Mouse (Mus musculus): ENCODE data around the gene Mark1.

DNA sequence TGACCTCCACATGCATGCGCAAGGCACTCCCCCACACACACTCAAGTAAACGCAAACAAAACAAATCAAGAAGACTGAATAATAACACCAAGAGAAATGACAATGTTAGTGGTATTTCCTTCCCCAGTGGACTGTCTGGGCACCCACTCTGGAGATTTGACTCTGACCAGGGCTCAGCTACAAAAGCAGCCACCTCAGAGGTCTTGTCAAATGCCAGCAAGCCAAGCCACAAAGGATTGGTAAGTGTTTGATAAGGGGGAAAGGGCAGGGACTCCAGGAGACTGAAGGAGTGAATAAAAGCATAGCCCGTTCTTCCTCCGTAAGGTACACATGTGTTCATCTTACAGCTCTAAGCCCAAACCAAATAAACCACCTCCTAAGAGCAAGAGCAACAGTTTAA is 4.0 kb downstream of the Mark1 start:
- TF ChIP-seq CTCF (IDR thresholded peaks at IDR 0.05; ENCODE audit: low read depth), result no peak
- no peak for TF ChIP-seq EP300 (IDR thresholded peaks at IDR 0.05; ENCODE audit: low read depth)
